Mouse (Mus musculus) neural tube, embryonic 15.5 days (tissue): ENCODE measurements around the gene Mdh2. TPM values are rescaled to one million over a fixed set of nuclear protein-coding genes. Genes with fewer than 3 reads are reported as not detected.
A peak's percentile ranks its signal among the peaks of the same experiment; 100 is the strongest.

Source experiments
- ATAC-seq: fragments of 200-750 bp; cut with Nextera tagmentation; 2 replicates; pipeline ENCODE4 v1.8.0; 2017; ENCODE audit warnings: mild to moderate bottlenecking, moderate TSS enrichment, moderate library complexity; ENCODE audit not compliant: low FRiP score
- H3K27ac ChIP-seq: fragments of 300-500 bp; sonication (generic); replicated peaks from 2 replicates; pipeline ENCODE4 v1.5.1; 2015; ENCODE audit warnings: mild to moderate bottlenecking, inconsistent platforms
- H3K27me3 ChIP-seq: fragments of 300-500 bp; sonication (generic); replicated peaks from 2 replicates; pipeline ENCODE4 v1.6.1; 2015; ENCODE audit warnings: inconsistent platforms
- H3K36me3 ChIP-seq: fragments of 300-500 bp; sonication (generic); 2 replicates; pipeline ENCODE4 v1.6.1; 2015; ENCODE audit warnings: inconsistent platforms
- H3K4me1 ChIP-seq: fragments of 300-500 bp; sonication (generic); 2 replicates; pipeline ENCODE4 v1.6.1; 2015; ENCODE audit warnings: inconsistent platforms
- H3K4me2 ChIP-seq: fragments of 300-500 bp; sonication (generic); 2 replicates; pipeline ENCODE4 v1.6.1; 2015; ENCODE audit warnings: inconsistent platforms, mild to moderate bottlenecking, moderate library complexity
- H3K4me3 ChIP-seq: fragments of 300-500 bp; sonication (generic); replicated peaks from 2 replicates; pipeline ENCODE4 v1.5.1; 2015; ENCODE audit warnings: mild to moderate bottlenecking, inconsistent platforms
- H3K9ac ChIP-seq: fragments of 300-500 bp; sonication (generic); replicated peaks from 2 replicates; pipeline ENCODE4 v1.6.1; 2015; ENCODE audit warnings: mild to moderate bottlenecking, inconsistent platforms
- H3K9me3 ChIP-seq: fragments of 300-500 bp; sonication (generic); replicated peaks from 2 replicates; pipeline ENCODE4 v1.6.1; 2016; ENCODE audit warnings: inconsistent platforms
- WGBS: fragments of 180-500 bp; shearing (Covaris S2); methylation state at CpG from one replicate; pipeline ENCODE4 v1.1.7; 2015; ENCODE audit warnings: mixed read lengths; 5-methylcytosine and 5-hydroxymethylcytosine counted together
- polyA plus RNA-seq: library from polyadenylated mRNA; unstranded; fragments of >200 nt; fragmentation: Nextera tagmentation; extraction: Ambion mirVana; gene quantifications from 2 replicates; pipeline ENCODE4 v1.2.1, GENCODE M21; 2015

The Mdh2 gene
- polyA plus RNA-seq = 658 and 665 TPM in 2 replicates

GRCm38 (mm10) chr5:135778471-135779445 lies at the start of gene Mdh2:
Mdh2 (plus strand) TSS chr5:135778480.
- Histone ChIP-seq H3K9me3 (no peaks in the 10 kb centered on the region), H3K4me2 (peak within 1 kb of the TSS; percentile 85), H3K4me3 (peak within 1 kb of the TSS; percentile 94), H3K36me3 (peaks cover 20% of the 10 kb centered on the region), H3K27ac (peak within 1 kb of the TSS; percentile 95), H3K9ac (peak within 1 kb of the TSS; percentile 90), H3K27me3 (no peaks in the 10 kb centered on the region), H3K4me1 (peaks cover 27% of the 10 kb centered on the region)
- ATAC-seq = peak; percentile 99
- 1% methylated on average over 70 of the region's 70 CpGs for WGBS

- H3K9ac ChIP-seq = no peak overlapping the region
- H3K4me2 ChIP-seq = no peak overlapping the region
- H3K4me1 ChIP-seq = peaks cover 31% of the 10 kb centered on the region
- ATAC-seq = no peak
- H3K9me3 ChIP-seq = no peaks in the 10 kb centered on the region
- no peak overlapping the region for H3K4me3 ChIP-seq
- H3K36me3 ChIP-seq = peaks cover 59% of the 10 kb centered on the region
- no peak overlapping the region for H3K27ac ChIP-seq
- WGBS = 82% methylated on average over 13 of the region's 13 CpGs
- no peaks in the 10 kb centered on the region for H3K27me3 ChIP-seq
Measured at GRCm38 (mm10) chr5:135729351-135729750, 48.9 kb upstream of the Mdh2 start.

- Histone ChIP-seq H3K27me3 (no peaks in the 10 kb centered on the region), H3K36me3 (peaks cover 68% of the 10 kb centered on the region), H3K9me3 (no peaks in the 10 kb centered on the region), H3K9ac (no peak overlapping the region), H3K27ac (no peak overlapping the region), H3K4me1 (peaks cover 22% of the 10 kb centered on the region), H3K4me3 (no peak overlapping the region), H3K4me2 (no peak overlapping the region)
- no peak for ATAC-seq
- WGBS = 97% methylated on average over 10 of the region's 10 CpGs
Measured at GRCm38 (mm10) chr5:135730278-135730677, 48.0 kb upstream of the Mdh2 start.

- Histone ChIP-seq H3K4me2 (no peak overlapping the region), H3K9ac (no peak overlapping the region), H3K9me3 (no peaks in the 10 kb centered on the region), H3K4me1 (peaks cover 16% of the 10 kb centered on the region), H3K27me3 (no peaks in the 10 kb centered on the region), H3K36me3 (peaks cover 74% of the 10 kb centered on the region), H3K4me3 (no peak overlapping the region), H3K27ac (no peak overlapping the region)
- 96% methylated on average over 10 of the region's 10 CpGs for WGBS
- no peak for ATAC-seq
Measured at GRCm38 (mm10) chr5:135730916-135731315, 47.4 kb upstream of the Mdh2 start.

GRCm38 (mm10) chr5:135731322-135731721 lies 47.0 kb upstream of the Mdh2 start:
- Histone ChIP-seq H3K36me3 (peaks cover 77% of the 10 kb centered on the region), H3K9me3 (no peaks in the 10 kb centered on the region), H3K27ac (no peak overlapping the region), H3K4me2 (no peak overlapping the region), H3K4me3 (no peak overlapping the region), H3K4me1 (peaks cover 12% of the 10 kb centered on the region), H3K9ac (no peak overlapping the region), H3K27me3 (no peaks in the 10 kb centered on the region)
- WGBS = 92% methylated on average over 16 of the region's 16 CpGs
- no peak for ATAC-seq

- H3K9me3 ChIP-seq = no peaks in the 10 kb centered on the region
- WGBS = 91% methylated on average over 4 of the region's 4 CpGs
- H3K27ac ChIP-seq = no peak overlapping the region
- no peak overlapping the region for H3K4me3 ChIP-seq
- no peaks in the 10 kb centered on the region for H3K4me1 ChIP-seq
- no peak overlapping the region for H3K9ac ChIP-seq
- no peak overlapping the region for H3K4me2 ChIP-seq
- ATAC-seq = no peak
- no peaks in the 10 kb centered on the region for H3K27me3 ChIP-seq
- peaks cover 95% of the 10 kb centered on the region for H3K36me3 ChIP-seq
Measured at GRCm38 (mm10) chr5:135733071-135733470, 45.2 kb upstream of the Mdh2 start.

- 95% methylated on average over 42 of the region's 42 CpGs for WGBS
- Histone ChIP-seq H3K27ac (no peak overlapping the region), H3K4me3 (no peak overlapping the region), H3K9me3 (no peaks in the 10 kb centered on the region), H3K27me3 (no peaks in the 10 kb centered on the region), H3K4me1 (no peaks in the 10 kb centered on the region), H3K36me3 (peaks cover 89% of the 10 kb centered on the region), H3K9ac (no peak overlapping the region), H3K4me2 (no peak overlapping the region)
- no peak for ATAC-seq
Measured at GRCm38 (mm10) chr5:135734057-135734680, 44.1 kb upstream of the Mdh2 start.

- H3K4me3 ChIP-seq = no peak overlapping the region
- no peak overlapping the region for H3K27ac ChIP-seq
- WGBS = 89% methylated on average over 13 of the region's 13 CpGs
- H3K4me1 ChIP-seq = no peaks in the 10 kb centered on the region
- no peak overlapping the region for H3K4me2 ChIP-seq
- no peaks in the 10 kb centered on the region for H3K27me3 ChIP-seq
- H3K9ac ChIP-seq = no peak overlapping the region
- no peak for ATAC-seq
- H3K9me3 ChIP-seq = no peaks in the 10 kb centered on the region
- H3K36me3 ChIP-seq = peaks cover 78% of the 10 kb centered on the region
Measured at GRCm38 (mm10) chr5:135735741-135736140, 42.5 kb upstream of the Mdh2 start.

- no peak overlapping the region for H3K4me2 ChIP-seq
- H3K36me3 ChIP-seq = peaks cover 77% of the 10 kb centered on the region
- H3K4me1 ChIP-seq = no peaks in the 10 kb centered on the region
- no peak overlapping the region for H3K4me3 ChIP-seq
- H3K27ac ChIP-seq = no peak overlapping the region
- H3K27me3 ChIP-seq = no peaks in the 10 kb centered on the region
- ATAC-seq = no peak
- H3K9ac ChIP-seq = no peak overlapping the region
- no peaks in the 10 kb centered on the region for H3K9me3 ChIP-seq
- 93% methylated on average over 16 of the region's 16 CpGs for WGBS
Measured at GRCm38 (mm10) chr5:135736544-135736943, 41.7 kb upstream of the Mdh2 start.

- H3K27ac ChIP-seq = no peak overlapping the region
- no peak overlapping the region for H3K4me2 ChIP-seq
- H3K27me3 ChIP-seq = no peaks in the 10 kb centered on the region
- no peaks in the 10 kb centered on the region for H3K4me1 ChIP-seq
- H3K36me3 ChIP-seq = peaks cover 75% of the 10 kb centered on the region
- no peak for ATAC-seq
- no peak overlapping the region for H3K4me3 ChIP-seq
- WGBS = 81% methylated on average over 7 of the region's 7 CpGs
- no peaks in the 10 kb centered on the region for H3K9me3 ChIP-seq
- H3K9ac ChIP-seq = no peak overlapping the region
Measured at GRCm38 (mm10) chr5:135737154-135737553, 41.1 kb upstream of the Mdh2 start.

- H3K27ac ChIP-seq = no peak overlapping the region
- H3K4me3 ChIP-seq = no peak overlapping the region
- no peak for ATAC-seq
- no peak overlapping the region for H3K4me2 ChIP-seq
- no peak overlapping the region for H3K9ac ChIP-seq
- 22% methylated on average over 6 of the region's 6 CpGs for WGBS
- no peaks in the 10 kb centered on the region for H3K9me3 ChIP-seq
- H3K4me1 ChIP-seq = peaks cover 7% of the 10 kb centered on the region
- H3K36me3 ChIP-seq = peaks cover 64% of the 10 kb centered on the region
- H3K27me3 ChIP-seq = no peaks in the 10 kb centered on the region
Measured at GRCm38 (mm10) chr5:135738266-135738665, 40.0 kb upstream of the Mdh2 start.

GRCm38 (mm10) chr5:135742156-135742555 lies 36.1 kb upstream of the Mdh2 start:
- peaks cover 17% of the 10 kb centered on the region for H3K4me1 ChIP-seq
- H3K9ac ChIP-seq = no peak overlapping the region
- no peak overlapping the region for H3K27ac ChIP-seq
- ATAC-seq = no peak
- peaks cover 26% of the 10 kb centered on the region for H3K36me3 ChIP-seq
- no peaks in the 10 kb centered on the region for H3K9me3 ChIP-seq
- 73% methylated on average over 10 of the region's 10 CpGs for WGBS
- no peak overlapping the region for H3K4me3 ChIP-seq
- H3K4me2 ChIP-seq = no peak overlapping the region
- H3K27me3 ChIP-seq = 0 out of 2 replicates have a peak, but pooled peaks cover 3% of the 10 kb centered on the region
